Mouse (Mus musculus) heart, adult 2 months (tissue): ENCODE data around the gene Tmem14a. TPM values are rescaled to one million over a fixed set of nuclear protein-coding genes. Genes with fewer than 3 reads are reported as not detected.

Experiments used
- DNase-seq, 2 experiments: peaks; one replicate each; pipeline ENCODE4 v3.0.0; 2021
- H3K27ac ChIP-seq: fragments of 200-600 bp; 2 replicates; pipeline ENCODE4 v1.8.1; 2022
- H3K27me3 ChIP-seq: fragments of 200-500 bp; 2 replicates; pipeline ENCODE4 v1.6.1; 2012; ENCODE audit warnings: mild to moderate bottlenecking, low read length, inconsistent platforms, mixed read lengths; ENCODE audit not compliant: control insufficient read depth, insufficient read depth
- H3K36me3 ChIP-seq: fragments of 200-500 bp; 2 replicates; pipeline ENCODE4 v1.6.1; 2012; ENCODE audit warnings: low read length, inconsistent platforms; ENCODE audit not compliant: control insufficient read depth, insufficient read depth
- H3K4me1 ChIP-seq: fragments of 200-500 bp; 2 replicates; pipeline ENCODE4 v1.6.1; 2011; ENCODE audit warnings: low read length; ENCODE audit not compliant: control insufficient read depth, insufficient read depth
- H3K4me3 ChIP-seq: fragments of 200-600 bp; 2 replicates; pipeline ENCODE4 v1.8.1; 2022
- H3K79me2 ChIP-seq: fragments of 200-500 bp; replicated peaks from 2 replicates; pipeline ENCODE4 v1.6.1; 2012; ENCODE audit warnings: mild to moderate bottlenecking, inconsistent platforms, low read length, moderate library complexity, mixed read lengths; ENCODE audit not compliant: control insufficient read depth, insufficient read depth
- H3K9ac ChIP-seq: fragments of 200-500 bp; 2 replicates; pipeline ENCODE4 v1.6.1; 2012; ENCODE audit warnings: low read depth, mild to moderate bottlenecking, control low read depth, inconsistent platforms, low read length, mixed read lengths
- CTCF ChIP-seq: fragments of 200-600 bp; IDR thresholded peaks from 2 replicates; pipeline ENCODE4 v1.8.1; 2022; ENCODE audit warnings: antibody characterized with exemption, mild to moderate bottlenecking, moderate library complexity
- EP300 ChIP-seq: fragments of 200-500 bp; IDR thresholded peaks from 2 replicates; pipeline ENCODE4 v1.6.1; 2011; ENCODE audit warnings: low read depth, low read length, control low read depth; ENCODE audit not compliant: insufficient read depth
- POLR2A ChIP-seq: fragments of 200-500 bp; IDR thresholded peaks from 2 replicates; pipeline ENCODE4 v1.6.1; 2011; ENCODE audit warnings: mild to moderate bottlenecking, low read depth, low read length, control low read depth; ENCODE audit not compliant: insufficient read depth
- WGBS: fragments of 180-500 bp; shearing (Covaris S2); methylation state at CpG from one replicate; pipeline ENCODE4 v1.1.7; 2018; 5-methylcytosine and 5-hydroxymethylcytosine counted together
- intact Hi-C: fragments of 180-260 bp; cut with DNase I; formaldehyde crosslinking; loops from one replicate; pipeline ENCODE4 v1.15.1; 2025
- polyA plus RNA-seq: library from polyadenylated mRNA; depleted of rRNA; stranded (reverse); fragments of >200 nt; gene quantifications from 2 replicates; pipeline ENCODE4 v1.2.3, GENCODE M21; 2012
- total RNA-seq, 2 experiments: library from RNA; stranded (reverse); gene quantifications; 2 replicates each; pipeline ENCODE4 v1.2.3; 2021

Tmem14a gene
- total and polyA plus RNA-seq, 3 experiments: 2.3 to 3.0 (median 2.8) TPM

- intact Hi-C loops: no loop called here
- no peaks in the 10 kb centered on the region for H3K36me3 ChIP-seq
- H3K9ac ChIP-seq: no peak overlapping the region
- H3K27ac ChIP-seq: no peak overlapping the region
- H3K79me2 ChIP-seq: no peaks in the 10 kb centered on the region
- no peaks in the 10 kb centered on the region for H3K4me1 ChIP-seq
- TF ChIP-seq EP300: no peak
- TF ChIP-seq POLR2A: no peak
- TF ChIP-seq CTCF: no peak
- H3K4me3 ChIP-seq: no peak overlapping the region
- 56% methylated on average over 4 of the region's 4 CpGs for WGBS
- DNase-seq: no peak
- no peaks in the 10 kb centered on the region; the same call in 1 of the 2 replicates for H3K27me3 ChIP-seq
Measured at GRCm38 (mm10) chr1:21244290-21244960, 26.1 kb downstream of the Tmem14a start.

- Histone ChIP-seq H3K27me3 (no peaks in the 10 kb centered on the region; the same call in 1 of the 2 replicates), H3K79me2 (no peaks in the 10 kb centered on the region), H3K27ac (no peak overlapping the region), H3K4me3 (no peak overlapping the region), H3K9ac (no peak overlapping the region), H3K4me1 (no peaks in the 10 kb centered on the region), H3K36me3 (no peaks in the 10 kb centered on the region)
- DNase-seq: no peak
- WGBS: 70% methylated on average over 3 of the region's 3 CpGs
- intact Hi-C loops: no loop called here
- TF ChIP-seq CTCF: no peak
- no peak for TF ChIP-seq POLR2A
- no peak for TF ChIP-seq EP300
Measured at GRCm38 (mm10) chr1:21246136-21246535, 27.8 kb downstream of the Tmem14a start.

DNA sequence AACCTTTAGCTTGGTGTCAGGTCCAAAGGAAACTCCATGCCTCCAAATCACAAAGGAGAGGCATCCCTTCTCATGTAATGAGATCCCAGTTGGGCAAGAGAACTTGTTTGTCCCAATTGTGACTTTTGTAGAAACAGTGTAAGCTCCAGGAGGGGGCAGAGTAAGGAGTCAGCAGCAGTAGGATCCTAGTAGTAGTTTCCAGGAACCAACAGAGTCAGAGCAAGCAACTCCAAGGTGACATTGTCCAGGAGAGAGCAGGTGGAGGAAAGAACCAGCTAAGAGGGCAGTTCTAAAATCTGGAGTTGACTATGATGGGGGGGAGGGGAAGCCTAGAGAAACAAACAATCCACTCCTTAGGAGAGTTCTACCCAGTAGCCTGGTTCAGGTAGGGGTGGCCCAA, 29.5 kb downstream of the Tmem14a start:
- Histone ChIP-seq H3K4me3 (no peak overlapping the region), H3K9ac (no peak overlapping the region), H3K79me2 (no peaks in the 10 kb centered on the region), H3K27ac (no peak overlapping the region), H3K4me1 (no peaks in the 10 kb centered on the region), H3K27me3 (no peaks in the 10 kb centered on the region; the same call in 1 of the 2 replicates), H3K36me3 (no peaks in the 10 kb centered on the region)
- no peak for TF ChIP-seq POLR2A
- no peak for TF ChIP-seq EP300
- TF ChIP-seq CTCF: no peak
- intact Hi-C loops: no loop called here
- DNase-seq: no peak

- intact Hi-C loops: no loop called here
- Histone ChIP-seq H3K4me3 (no peak overlapping the region), H3K79me2 (no peaks in the 10 kb centered on the region), H3K4me1 (no peaks in the 10 kb centered on the region), H3K27me3 (no peaks in the 10 kb centered on the region; the same call in 1 of the 2 replicates), H3K36me3 (no peaks in the 10 kb centered on the region), H3K27ac (no peak overlapping the region), H3K9ac (no peak overlapping the region)
- no peak for DNase-seq
- WGBS: 72% methylated on average over 9 of the region's 9 CpGs
- no peak for TF ChIP-seq EP300
- TF ChIP-seq CTCF: no peak
- no peak for TF ChIP-seq POLR2A
Measured at GRCm38 (mm10) chr1:21248560-21249390, 30.4 kb downstream of the Tmem14a start.

DNA sequence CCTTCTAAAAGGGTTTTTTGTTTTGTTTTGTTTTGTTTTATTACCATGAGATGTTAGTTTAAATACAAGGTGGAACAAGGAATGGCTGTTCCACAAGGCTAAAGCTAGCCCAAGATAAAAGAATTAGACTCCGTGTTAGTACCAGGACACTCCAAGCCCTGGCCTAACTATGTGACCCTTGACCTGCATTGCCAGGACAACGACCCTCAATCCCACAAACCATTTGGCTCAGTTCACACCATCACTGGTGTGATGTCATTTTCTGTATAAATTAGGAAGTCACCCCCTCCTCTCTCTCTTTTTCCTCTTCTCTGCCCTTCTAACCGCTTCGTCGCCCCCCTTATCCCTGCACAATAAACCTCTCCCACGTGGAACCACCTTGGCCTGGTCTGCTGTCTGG, 33.3 kb downstream of the Tmem14a start:
- H3K27ac ChIP-seq: no peak overlapping the region
- 75% methylated on average over 6 of the region's 6 CpGs for WGBS
- intact Hi-C loops: no loop called here
- H3K4me1 ChIP-seq: no peaks in the 10 kb centered on the region
- no peak overlapping the region for H3K4me3 ChIP-seq
- H3K36me3 ChIP-seq: no peaks in the 10 kb centered on the region
- DNase-seq: no peak
- no peaks in the 10 kb centered on the region for H3K79me2 ChIP-seq
- no peak overlapping the region for H3K9ac ChIP-seq
- TF ChIP-seq EP300 (no peak), CTCF (no peak), POLR2A (no peak)
- H3K27me3 ChIP-seq: no peaks in the 10 kb centered on the region; the same call in 1 of the 2 replicates

GRCm38 (mm10) chr1:21252566-21253302, 34.4 kb downstream of the Tmem14a start:
- Histone ChIP-seq H3K79me2 (no peaks in the 10 kb centered on the region), H3K27ac (no peak overlapping the region), H3K9ac (no peak overlapping the region), H3K36me3 (no peaks in the 10 kb centered on the region), H3K4me1 (no peaks in the 10 kb centered on the region), H3K4me3 (no peak overlapping the region), H3K27me3 (no peaks in the 10 kb centered on the region; the same call in 1 of the 2 replicates)
- no peak for TF ChIP-seq POLR2A
- no peak for TF ChIP-seq EP300
- no peak for TF ChIP-seq CTCF
- intact Hi-C loops: no loop called here
- WGBS: 72% methylated on average over 10 of the region's 10 CpGs
- no peak for DNase-seq
